Mouse (Mus musculus) hindbrain, embryonic 13.5 days (tissue): ENCODE data around the gene Srp14. TPM values are rescaled to one million over a fixed set of nuclear protein-coding genes. Genes with fewer than 3 reads are reported as not detected.
A peak's percentile ranks its signal among the peaks of the same experiment; 100 is the strongest.

Experiments
- ATAC-seq: fragments of 200-750 bp; cut with Nextera tagmentation; 2 replicates; pipeline ENCODE4 v1.8.0; 2017; ENCODE audit warnings: moderate TSS enrichment; ENCODE audit not compliant: low FRiP score
- H3K27ac ChIP-seq: fragments of 300-500 bp; sonication (generic); 2 replicates; pipeline ENCODE4 v1.5.1; 2015; ENCODE audit warnings: inconsistent platforms, mild to moderate bottlenecking, moderate library complexity
- H3K27me3 ChIP-seq: fragments of 300-500 bp; sonication (generic); 2 replicates; pipeline ENCODE4 v1.6.1; 2015; ENCODE audit warnings: mild to moderate bottlenecking, inconsistent platforms
- H3K36me3 ChIP-seq: fragments of 300-500 bp; sonication (generic); 2 replicates; pipeline ENCODE4 v1.6.1; 2015; ENCODE audit warnings: mild to moderate bottlenecking, inconsistent platforms
- H3K4me1 ChIP-seq: fragments of 300-500 bp; sonication (generic); replicated peaks from 2 replicates; pipeline ENCODE4 v1.6.1; 2015; ENCODE audit warnings: inconsistent platforms
- H3K4me2 ChIP-seq: fragments of 300-500 bp; sonication (generic); 2 replicates; pipeline ENCODE4 v1.6.1; 2015; ENCODE audit warnings: inconsistent platforms, mild to moderate bottlenecking, moderate library complexity
- H3K4me3 ChIP-seq: fragments of 300-500 bp; sonication (generic); 2 replicates; pipeline ENCODE4 v1.5.1; 2015; ENCODE audit warnings: mild to moderate bottlenecking, inconsistent platforms
- H3K9ac ChIP-seq: fragments of 300-500 bp; sonication (generic); 2 replicates; pipeline ENCODE4 v1.6.1; 2015; ENCODE audit warnings: mild to moderate bottlenecking, inconsistent platforms
- H3K9me3 ChIP-seq: fragments of 300-500 bp; sonication (generic); 2 replicates; pipeline ENCODE4 v1.6.1; 2016; ENCODE audit warnings: inconsistent platforms
- WGBS: fragments of 180-500 bp; shearing (Covaris S2); methylation state at CpG from one replicate; pipeline ENCODE4 v1.1.7; 2015; 5-methylcytosine and 5-hydroxymethylcytosine counted together
- polyA plus RNA-seq: library from polyadenylated mRNA; unstranded; fragments of >200 nt; fragmentation: Nextera tagmentation; extraction: Ambion mirVana; gene quantifications from 2 replicates; pipeline ENCODE4 v1.2.1, GENCODE M21; 2015

Gene Srp14
- polyA plus RNA-seq, 1 experiment from 2014 or later = 376 TPM

- Histone ChIP-seq H3K27ac (no peak overlapping the region), H3K9ac (no peak overlapping the region), H3K9me3 (no peaks in the 10 kb centered on the region), H3K27me3 (no peaks in the 10 kb centered on the region), H3K4me2 (no peak overlapping the region), H3K36me3 (peaks cover 27% of the 10 kb centered on the region), H3K4me3 (no peak overlapping the region), H3K4me1 (peaks cover 4% of the 10 kb centered on the region)
- ATAC-seq = no peak
- WGBS = 94% methylated on average over 6 of the region's 6 CpGs
Measured at GRCm38 (mm10) chr2:118451056-118451455, 28.5 kb downstream of the Srp14 start.

DNA sequence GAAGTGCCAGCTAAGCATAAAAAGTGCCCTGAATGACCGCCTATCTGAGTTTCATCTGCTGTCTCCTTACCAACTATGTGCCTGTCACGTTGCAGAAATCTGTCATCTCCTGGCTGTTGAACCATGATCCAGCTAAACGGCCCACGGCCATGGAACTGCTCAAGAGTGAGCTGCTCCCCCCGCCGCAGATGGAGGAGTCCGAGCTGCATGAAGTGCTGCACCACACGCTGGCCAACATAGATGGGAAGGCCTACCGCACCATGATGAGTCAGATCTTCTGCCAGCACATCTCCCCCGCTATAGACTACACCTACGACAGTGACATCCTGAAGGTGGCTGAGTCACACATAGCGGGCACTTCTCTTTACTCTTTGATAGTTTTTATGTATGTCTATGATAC is 31.3 kb downstream of the Srp14 start:
- Histone ChIP-seq H3K27me3 (no peaks in the 10 kb centered on the region), H3K4me1 (peaks cover 11% of the 10 kb centered on the region), H3K9ac (no peak overlapping the region), H3K27ac (no peak overlapping the region), H3K36me3 (peaks cover 31% of the 10 kb centered on the region), H3K4me2 (no peak overlapping the region), H3K9me3 (no peaks in the 10 kb centered on the region), H3K4me3 (no peak overlapping the region)
- WGBS = 71% methylated on average over 12 of the region's 12 CpGs
- peak; percentile 28; the same call in 1 of the 2 replicates for ATAC-seq

GRCm38 (mm10) chr2:118445696-118446674 is 33.5 kb downstream of the Srp14 start:
- peak overlapping the region; percentile 50 for H3K27ac ChIP-seq
- no peak overlapping the region for H3K4me2 ChIP-seq
- 41% methylated on average over 13 of the region's 13 CpGs for WGBS
- peak; percentile 76 for ATAC-seq
- no peaks in the 10 kb centered on the region for H3K27me3 ChIP-seq
- H3K4me3 ChIP-seq = no peak overlapping the region
- H3K4me1 ChIP-seq = peaks cover 11% of the 10 kb centered on the region
- no peak overlapping the region for H3K9ac ChIP-seq
- no peaks in the 10 kb centered on the region for H3K9me3 ChIP-seq
- peaks cover 26% of the 10 kb centered on the region for H3K36me3 ChIP-seq

DNA sequence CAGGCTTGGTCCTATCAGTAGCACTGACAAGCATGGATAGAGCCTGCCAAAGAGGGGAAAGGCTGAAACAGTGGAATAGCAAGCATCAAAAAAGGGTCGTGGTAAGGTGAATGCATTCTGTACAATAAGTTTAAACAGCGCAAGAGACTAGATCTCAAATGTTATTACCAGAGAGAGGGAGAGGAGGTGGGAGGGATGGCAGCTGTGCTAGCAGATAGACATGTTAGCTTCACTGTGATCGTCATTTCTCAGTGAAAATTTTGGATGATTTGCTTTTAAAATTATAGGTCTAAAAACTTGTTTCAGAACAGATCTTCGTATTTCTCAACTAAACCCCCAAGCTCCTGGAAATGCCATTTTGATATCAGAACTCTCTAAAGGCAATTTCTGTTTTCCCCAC is 36.8 kb downstream of the Srp14 start:
- H3K36me3 ChIP-seq = peaks cover 31% of the 10 kb centered on the region
- H3K27ac ChIP-seq = no peak overlapping the region
- no peak overlapping the region for H3K9ac ChIP-seq
- no peak overlapping the region for H3K4me3 ChIP-seq
- no peaks in the 10 kb centered on the region for H3K27me3 ChIP-seq
- WGBS = 91% methylated on average over 4 of the region's 4 CpGs
- no peak overlapping the region for H3K4me2 ChIP-seq
- ATAC-seq = no peak
- no peaks in the 10 kb centered on the region for H3K9me3 ChIP-seq
- peaks cover 11% of the 10 kb centered on the region for H3K4me1 ChIP-seq

GRCm38 (mm10) chr2:118442172-118442571 is 37.3 kb downstream of the Srp14 start:
- H3K9me3 ChIP-seq = no peaks in the 10 kb centered on the region
- WGBS = 80% methylated on average over 5 of the region's 5 CpGs

DNA sequence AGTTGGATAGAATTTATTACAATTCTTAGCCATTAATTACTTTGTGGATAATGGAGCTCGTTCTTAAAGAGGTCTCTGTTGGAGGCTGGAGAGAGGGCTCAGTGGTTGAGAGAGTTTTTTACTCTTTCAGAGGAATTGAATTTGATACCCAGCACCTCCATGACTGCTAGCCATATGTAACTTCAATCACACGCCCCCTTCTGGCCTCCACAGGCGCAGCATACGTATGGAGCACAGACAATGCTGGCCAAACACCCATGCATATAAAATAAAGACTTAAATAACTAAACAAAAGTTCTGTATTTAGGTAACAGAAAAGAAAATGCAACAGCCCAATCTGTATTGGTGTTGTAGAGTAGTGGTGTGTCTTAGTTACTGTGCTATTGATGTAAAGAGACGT is 47.9 kb downstream of the Srp14 start:
- H3K4me2 ChIP-seq = no peak overlapping the region
- H3K4me3 ChIP-seq = no peak overlapping the region
- no peaks in the 10 kb centered on the region for H3K4me1 ChIP-seq
- H3K27ac ChIP-seq = no peak overlapping the region
- H3K9ac ChIP-seq = no peak overlapping the region
- no peaks in the 10 kb centered on the region for H3K9me3 ChIP-seq
- peaks cover 70% of the 10 kb centered on the region for H3K36me3 ChIP-seq
- no peak for ATAC-seq
- no peaks in the 10 kb centered on the region for H3K27me3 ChIP-seq
- 76% methylated on average over 5 of the region's 5 CpGs for WGBS

More at GRCm38 (mm10) chr2:118442172-118442571, 37.3 kb downstream of the Srp14 start:
- H3K4me1 ChIP-seq = peaks cover 11% of the 10 kb centered on the region
- H3K9ac ChIP-seq = no peak overlapping the region
- H3K4me2 ChIP-seq = no peak overlapping the region
- no peak for ATAC-seq
- peaks cover 34% of the 10 kb centered on the region for H3K36me3 ChIP-seq
- H3K27me3 ChIP-seq = no peaks in the 10 kb centered on the region
- H3K27ac ChIP-seq = no peak overlapping the region
- H3K4me3 ChIP-seq = no peak overlapping the region

GRCm38 (mm10) chr2:118430630-118431029 is 48.9 kb downstream of the Srp14 start:
- WGBS = 78% methylated on average over 16 of the region's 16 CpGs
- Histone ChIP-seq H3K4me1 (no peaks in the 10 kb centered on the region), H3K4me3 (no peak overlapping the region), H3K9ac (no peak overlapping the region), H3K27ac (no peak overlapping the region), H3K36me3 (peaks cover 66% of the 10 kb centered on the region), H3K4me2 (no peak overlapping the region), H3K9me3 (no peaks in the 10 kb centered on the region), H3K27me3 (no peaks in the 10 kb centered on the region)
- no peak for ATAC-seq

GRCm38 (mm10) chr2:118429297-118429696 is 50.2 kb downstream of the Srp14 start:
- Histone ChIP-seq H3K9me3 (no peaks in the 10 kb centered on the region), H3K4me2 (no peak overlapping the region), H3K27me3 (no peaks in the 10 kb centered on the region), H3K4me3 (no peak overlapping the region), H3K36me3 (peaks cover 63% of the 10 kb centered on the region), H3K27ac (no peak overlapping the region), H3K4me1 (0 out of 2 replicates have a peak, but pooled peaks cover 3% of the 10 kb centered on the region), H3K9ac (no peak overlapping the region)
- no peak for ATAC-seq
- 87% methylated on average over 9 of the region's 9 CpGs for WGBS

DNA sequence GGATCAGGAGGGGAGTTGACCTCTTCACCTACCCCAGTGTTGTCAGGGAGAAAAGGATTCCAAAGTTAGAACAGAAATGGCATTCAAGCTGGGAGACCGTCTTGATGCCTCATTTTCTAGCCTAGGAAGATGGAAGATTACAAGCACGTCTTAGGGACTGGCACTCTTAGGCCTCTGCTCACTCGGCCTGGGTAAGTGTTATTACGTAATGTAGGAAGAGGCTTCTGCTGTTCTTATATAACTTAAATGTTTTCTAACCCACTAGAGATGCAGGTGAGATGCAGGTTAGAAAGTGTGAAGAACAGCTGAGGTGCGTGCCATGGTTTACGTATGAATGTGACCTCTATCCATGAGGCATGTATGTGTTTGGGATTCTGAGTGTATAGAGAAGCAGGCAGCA is 51.2 kb downstream of the Srp14 start:
- H3K4me3 ChIP-seq = no peak overlapping the region
- H3K9me3 ChIP-seq = no peaks in the 10 kb centered on the region
- ATAC-seq = no peak
- 0 out of 2 replicates have a peak, but pooled peaks cover 3% of the 10 kb centered on the region for H3K4me1 ChIP-seq
- H3K27me3 ChIP-seq = no peaks in the 10 kb centered on the region
- no peak overlapping the region for H3K27ac ChIP-seq
- WGBS = 80% methylated on average over 6 of the region's 6 CpGs
- no peak overlapping the region for H3K9ac ChIP-seq
- H3K4me2 ChIP-seq = no peak overlapping the region
- peaks cover 55% of the 10 kb centered on the region for H3K36me3 ChIP-seq

Other genes with a start within 250 kb of the Srp14 start
- 2.5 and 3.2 TPM in 2 replicates for gene Fsip1, start 222.7 kb downstream of the Srp14 start, polyA plus RNA-seq
- gene Gpr176, start 106.3 kb downstream of the Srp14 start, polyA plus RNA-seq = 2.8 and 3.2 TPM in 2 replicates
- 8.2 and 8.7 TPM in 2 replicates for gene Eif2ak4, start 91.1 kb downstream of the Srp14 start, polyA plus RNA-seq
- 4.7 and 5.3 TPM in 2 replicates for gene Bmf, start 70.0 kb upstream of the Srp14 start, polyA plus RNA-seq
- 19.1 and 20.5 TPM in 2 replicates for gene Bub1b, start 118.5 kb upstream of the Srp14 start, polyA plus RNA-seq
- gene Pak6, start 183.6 kb upstream of the Srp14 start, polyA plus RNA-seq = 22.0 and 23.2 TPM in 2 replicates
- not detected in 2 replicates for gene Ankrd63, start 224.3 kb upstream of the Srp14 start, polyA plus RNA-seq
- 0.48 and 0.64 TPM in 2 replicates for gene Plcb2, start 248.7 kb upstream of the Srp14 start, polyA plus RNA-seq